Mouse (Mus musculus) bone marrow macrophage, adult 2 months (primary cell): ENCODE measurements at regions not wholly inside any gene's neighbourhood (a gene's known extent, or its start where the extent isn't known, plus 50 kb on each side); places are given as distances from the start of the nearest gene placed in this dataset.

Experiments used
- CTCF ChIP-seq: IDR thresholded peaks from 2 replicates; pipeline ENCODE4 v1.5.1; 2012; ENCODE audit warnings: low read depth, mild to moderate bottlenecking, low read length, moderate library complexity
- POLR2A ChIP-seq: IDR thresholded peaks from 2 replicates; pipeline ENCODE4 v1.6.1; 2012; ENCODE audit warnings: mild to moderate bottlenecking, low read depth, low read length, borderline replicate concordance

GRCm38 (mm10) chr7:96120142-96120541 is 50.9 kb upstream of the Tenm4 start:
- no peak for TF ChIP-seq CTCF
- no peak for TF ChIP-seq POLR2A
